Mouse (Mus musculus) lung, postnatal 0 days (tissue): ENCODE results near the gene Smg6.

ENCODE experiments used
- CTCF ChIP-seq: IDR thresholded peaks from 2 replicates; pipeline ENCODE4 v1.5.1; 2016; ENCODE audit warnings: antibody characterized with exemption, mild to moderate bottlenecking
- EP300 ChIP-seq: IDR thresholded peaks from 2 replicates; pipeline ENCODE4 v1.6.1; 2016; ENCODE audit warnings: antibody characterized with exemption, mild to moderate bottlenecking, control low read depth

DNA sequence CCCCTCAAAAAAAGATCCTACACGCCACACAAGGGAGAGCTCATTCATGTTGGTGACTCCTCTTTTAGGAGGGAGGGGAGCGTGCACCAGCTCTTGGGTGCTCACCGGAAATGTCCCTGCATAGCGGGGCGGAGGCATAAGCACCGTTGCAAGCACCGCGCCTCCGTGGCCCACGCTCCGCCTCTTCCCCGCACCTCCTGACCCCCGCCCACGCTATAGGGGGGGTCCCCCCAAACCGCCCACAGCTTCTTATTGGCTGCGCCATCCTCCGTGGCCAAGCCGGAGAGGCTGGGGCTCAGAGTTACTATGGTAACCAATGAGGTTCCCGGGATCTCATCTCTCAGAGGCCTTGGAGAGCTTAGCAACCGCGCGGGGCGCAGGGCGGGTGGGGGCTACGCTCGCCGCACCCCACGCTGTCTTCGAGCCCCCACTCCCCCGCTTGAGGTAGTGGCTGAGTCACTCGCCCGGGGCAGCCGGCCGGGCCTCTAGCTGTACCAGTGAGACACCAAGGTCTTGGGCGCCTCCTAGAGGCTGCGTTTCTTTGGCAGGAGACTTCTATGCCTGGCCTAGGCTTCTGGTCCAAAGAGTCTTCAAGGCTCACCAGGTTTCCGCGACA lies 244.6 kb downstream of the Smg6 start:
- TF ChIP-seq CTCF (peak; percentile 81), EP300 (no peak)
